Mouse (Mus musculus) heart, embryonic 16.5 days (tissue): ENCODE data around the gene Nacc2. TPM values are rescaled to one million over a fixed set of nuclear protein-coding genes. Genes with fewer than 3 reads are reported as not detected.

Experiments used
- ATAC-seq: fragments of 200-750 bp; cut with Nextera tagmentation; replicated peaks from 2 replicates; pipeline ENCODE4 v1.8.0; 2017; ENCODE audit warnings: moderate number of reproducible peaks; ENCODE audit not compliant: insufficient read depth, low FRiP score; ENCODE audit errors: extremely low read depth
- H3K27ac ChIP-seq: fragments of 300-500 bp; sonication (generic); 2 replicates; pipeline ENCODE4 v1.5.1; 2014; ENCODE audit warnings: mild to moderate bottlenecking, low read length, control low read depth, moderate library complexity
- H3K27me3 ChIP-seq: fragments of 300-500 bp; sonication (generic); 2 replicates; pipeline ENCODE4 v1.6.1; 2014; ENCODE audit warnings: low read length, mixed read lengths; ENCODE audit not compliant: control insufficient read depth, insufficient read depth
- H3K36me3 ChIP-seq: fragments of 300-500 bp; sonication (generic); 2 replicates; pipeline ENCODE4 v1.6.1; 2014; ENCODE audit not compliant: control insufficient read depth, insufficient read depth
- H3K4me1 ChIP-seq: fragments of 300-500 bp; sonication (generic); 2 replicates; pipeline ENCODE4 v1.6.1; 2014; ENCODE audit warnings: low read length, mixed read lengths; ENCODE audit not compliant: control insufficient read depth, insufficient read depth
- H3K4me2 ChIP-seq: fragments of 300-500 bp; sonication (generic); 2 replicates; pipeline ENCODE4 v1.6.1; 2014; ENCODE audit warnings: low read depth, mild to moderate bottlenecking, control low read depth, low read length
- H3K4me3 ChIP-seq: fragments of 300-500 bp; sonication (generic); 2 replicates; pipeline ENCODE4 v1.5.1; 2014; ENCODE audit warnings: mild to moderate bottlenecking, control low read depth, low read length
- H3K9ac ChIP-seq: fragments of 300-500 bp; sonication (generic); 2 replicates; pipeline ENCODE4 v1.6.1; 2014; ENCODE audit warnings: low read length, control low read depth
- H3K9me3 ChIP-seq: fragments of 300-500 bp; sonication (generic); replicated peaks from 2 replicates; pipeline ENCODE4 v1.6.1; 2016; ENCODE audit warnings: low read length; ENCODE audit not compliant: control insufficient read depth
- WGBS: fragments of 180-500 bp; shearing (Covaris S2); extraction: QIAGEN DNeasy Blood & Tissue Kit; methylation state at CpG from one replicate; pipeline ENCODE4 v1.1.7; 2014; 5-methylcytosine and 5-hydroxymethylcytosine counted together
- polyA plus RNA-seq: library from polyadenylated mRNA; unstranded; fragments of >200 nt; fragmentation: Nextera tagmentation; extraction: Ambion mirVana; gene quantifications from 2 replicates; pipeline ENCODE4 v1.2.1, GENCODE M21; 2015

Nacc2 gene
- polyA plus RNA-seq: 6.9 and 8.0 TPM in 2 replicates

DNA sequence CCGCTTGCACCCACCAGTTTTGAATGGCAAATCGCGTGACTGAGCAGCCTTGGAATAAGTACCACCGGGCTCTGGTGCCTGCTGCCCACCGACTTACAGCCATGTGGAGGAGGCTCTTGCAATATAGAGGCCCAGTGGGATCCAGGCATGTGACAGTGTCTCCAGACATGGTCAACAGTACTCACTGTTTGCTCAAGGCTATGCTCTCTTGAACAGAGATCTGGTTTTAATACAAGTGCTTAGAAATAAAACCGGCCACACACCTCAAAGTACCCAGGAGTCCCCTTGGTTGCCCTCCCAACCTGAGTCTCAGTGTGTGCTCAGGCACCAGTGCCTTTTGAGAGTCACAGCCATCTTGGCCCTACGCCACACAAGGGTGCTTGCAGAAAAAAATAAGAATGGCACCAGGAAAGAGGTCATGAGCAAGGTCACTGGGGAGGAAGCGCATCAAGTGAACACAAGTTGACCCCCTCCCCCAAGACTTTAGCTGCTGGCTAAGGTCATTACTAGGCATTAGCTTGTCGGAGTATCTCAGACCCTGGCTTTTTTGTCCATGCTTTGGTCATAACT is at the start of gene Nacc2:
Gene Nacc2, minus strand, starts transcription at position 142 of the 570 bp plus-strand sequence.
- no peaks in the 10 kb centered on the region for H3K9me3 ChIP-seq
- peak within 1 kb of the TSS; percentile 77 for H3K4me3 ChIP-seq
- H3K27me3 ChIP-seq: no peaks in the 10 kb centered on the region
- peak within 1 kb of the TSS; percentile 83 for H3K9ac ChIP-seq
- WGBS: 32% methylated on average over 9 of the region's 9 CpGs
- H3K27ac ChIP-seq: peak within 1 kb of the TSS; percentile 60
- no peak for ATAC-seq
- H3K4me2 ChIP-seq: peak within 1 kb of the TSS; percentile 97
- H3K36me3 ChIP-seq: no peaks in the 10 kb centered on the region
- H3K4me1 ChIP-seq: peaks cover 31% of the 10 kb centered on the region

DNA sequence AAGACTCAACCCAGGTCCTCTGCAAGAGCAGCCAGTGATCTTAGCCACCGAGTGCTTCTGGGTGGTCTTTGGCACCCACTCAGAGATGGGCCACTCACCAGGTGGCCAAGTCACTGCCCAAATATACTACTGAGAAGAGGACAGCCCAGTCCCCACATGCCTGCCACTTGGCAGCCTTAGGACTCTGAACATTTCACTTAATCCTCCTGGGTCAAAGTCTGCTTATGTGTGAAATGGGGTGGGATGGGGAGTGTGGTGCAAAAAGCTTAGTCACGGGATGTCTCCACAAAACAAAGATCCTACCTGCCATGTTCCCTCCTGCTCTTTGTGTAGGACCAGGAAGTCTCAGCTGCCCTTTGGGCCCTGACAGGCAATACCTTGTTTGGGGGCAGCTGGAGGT is 49.1 kb upstream of the Nacc2 start:
- Histone ChIP-seq H3K4me2 (no peak overlapping the region), H3K4me3 (no peak overlapping the region), H3K36me3 (no peaks in the 10 kb centered on the region), H3K9ac (no peak overlapping the region), H3K27me3 (0 out of 2 replicates have a peak, but pooled peaks cover 2% of the 10 kb centered on the region), H3K9me3 (no peaks in the 10 kb centered on the region), H3K27ac (no peak overlapping the region), H3K4me1 (peaks cover 7% of the 10 kb centered on the region)
- ATAC-seq: no peak
- 79% methylated on average over 2 of the region's 2 CpGs for WGBS

DNA sequence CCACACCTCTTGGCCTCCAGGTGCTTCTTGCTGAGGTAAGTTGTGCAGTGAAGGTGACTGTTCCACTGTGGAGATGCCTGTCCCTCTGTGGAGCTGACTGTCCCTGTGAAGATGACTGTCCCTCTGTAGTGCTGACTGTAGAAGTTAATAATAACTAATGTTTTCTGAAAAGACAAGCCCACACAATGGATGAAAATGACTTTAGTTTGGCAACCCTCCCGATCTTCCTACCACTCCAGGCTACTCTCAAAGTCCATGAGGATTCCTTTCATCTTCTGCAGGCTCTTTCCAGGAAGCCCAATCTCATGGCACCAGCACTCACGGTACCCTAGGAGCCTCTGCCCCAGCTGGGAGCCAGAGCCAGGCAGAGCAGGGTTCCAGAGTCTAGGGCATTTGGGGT is 47.4 kb upstream of the Nacc2 start:
- Histone ChIP-seq H3K9me3 (no peaks in the 10 kb centered on the region), H3K27me3 (no peaks in the 10 kb centered on the region), H3K36me3 (no peaks in the 10 kb centered on the region), H3K4me2 (no peak overlapping the region), H3K9ac (no peak overlapping the region), H3K27ac (no peak overlapping the region), H3K4me3 (no peak overlapping the region), H3K4me1 (peaks cover 7% of the 10 kb centered on the region)
- WGBS: 56% methylated on average over 2 of the region's 2 CpGs
- no peak for ATAC-seq

DNA sequence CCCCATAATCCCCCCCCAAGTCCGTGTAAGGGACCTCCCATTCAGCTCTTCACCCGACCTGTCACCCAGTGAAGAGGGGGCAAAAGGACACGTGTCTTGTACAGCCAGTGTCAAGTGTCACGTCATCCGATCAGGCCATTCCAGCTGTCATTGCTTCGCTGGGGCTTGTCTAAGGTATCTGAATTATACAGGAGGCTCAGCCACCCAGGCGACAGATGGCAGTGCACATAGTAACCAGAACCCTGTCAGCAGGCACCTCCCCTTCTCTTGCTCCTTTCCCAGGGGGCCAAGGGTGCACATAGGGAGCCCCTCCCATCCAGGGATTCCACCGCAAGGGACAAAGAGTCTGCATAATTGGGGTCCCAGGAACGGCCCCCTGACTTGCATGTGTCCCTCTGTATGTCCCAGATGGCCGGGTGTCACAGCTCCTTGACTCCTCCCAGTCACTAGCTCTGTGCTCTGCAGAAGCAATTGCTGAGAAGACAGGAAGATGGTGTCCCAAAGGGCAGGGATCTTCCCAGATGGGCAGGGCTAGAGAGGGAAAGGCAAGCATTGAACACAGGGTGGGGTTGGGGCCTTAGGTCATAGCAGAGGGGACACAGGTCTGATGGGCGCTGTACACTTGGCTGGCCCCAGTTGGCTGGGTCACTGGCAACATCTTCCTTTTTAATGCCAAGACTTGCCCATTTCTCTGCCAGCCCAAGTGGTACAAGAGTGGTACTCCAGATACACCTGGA is 46.0 kb upstream of the Nacc2 start:
- Histone ChIP-seq H3K36me3 (no peaks in the 10 kb centered on the region), H3K27ac (no peak overlapping the region), H3K4me1 (peaks cover 7% of the 10 kb centered on the region), H3K9me3 (no peaks in the 10 kb centered on the region), H3K4me3 (no peak overlapping the region), H3K4me2 (no peak overlapping the region; the same call in 1 of the 2 replicates), H3K9ac (no peak overlapping the region), H3K27me3 (no peaks in the 10 kb centered on the region)
- WGBS: 22% methylated on average over 11 of the region's 11 CpGs
- ATAC-seq: no peak

DNA sequence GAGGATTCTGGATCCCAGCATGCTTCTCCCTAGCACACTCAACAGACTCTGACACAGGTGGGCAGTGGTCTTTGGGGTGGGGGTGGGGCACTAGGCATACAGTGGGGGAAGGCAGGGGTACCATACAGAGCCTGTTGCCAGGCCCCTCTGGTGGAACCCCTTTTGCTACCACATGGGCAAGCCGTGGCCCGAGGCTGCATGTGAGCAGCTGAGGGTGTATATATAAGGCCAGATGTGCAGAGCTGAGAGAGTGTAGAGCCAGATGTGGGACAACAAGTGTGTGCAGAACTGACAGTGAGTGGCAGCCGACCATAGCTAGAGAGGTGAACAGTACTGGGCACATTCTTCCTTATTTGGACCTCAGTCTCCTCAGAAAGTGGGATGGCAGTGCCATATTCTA is 43.9 kb upstream of the Nacc2 start:
- WGBS: 86% methylated on average over 3 of the region's 3 CpGs
- Histone ChIP-seq H3K9ac (no peak overlapping the region), H3K4me2 (no peak overlapping the region), H3K36me3 (no peaks in the 10 kb centered on the region), H3K4me3 (no peak overlapping the region), H3K27me3 (no peaks in the 10 kb centered on the region), H3K4me1 (peaks cover 7% of the 10 kb centered on the region), H3K27ac (no peak overlapping the region), H3K9me3 (no peaks in the 10 kb centered on the region)
- ATAC-seq: no peak

DNA sequence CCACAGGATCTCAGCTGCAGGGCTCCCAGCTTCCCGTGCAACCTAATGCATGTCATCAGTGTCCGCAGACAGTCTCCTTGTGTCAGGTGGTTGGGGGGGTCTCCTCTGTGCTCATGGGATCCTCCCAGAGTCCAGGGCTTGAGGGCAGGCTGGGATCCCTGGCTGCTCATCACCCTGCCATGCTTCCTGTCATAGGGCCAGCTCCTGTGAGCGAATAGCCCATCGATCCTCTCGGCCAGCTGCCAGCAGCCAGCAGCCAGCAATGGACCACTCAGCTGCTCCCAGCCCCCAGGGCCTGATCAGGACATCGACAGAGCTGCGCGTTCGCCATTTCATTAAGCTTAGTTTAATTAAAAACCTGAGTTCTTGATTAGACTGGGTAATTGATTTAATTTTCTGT is 35.0 kb upstream of the Nacc2 start:
- Histone ChIP-seq H3K9ac (no peak overlapping the region), H3K4me2 (no peak overlapping the region), H3K27ac (no peak overlapping the region), H3K36me3 (no peaks in the 10 kb centered on the region), H3K4me1 (no peaks in the 10 kb centered on the region; the same call in 1 of the 2 replicates), H3K4me3 (no peak overlapping the region), H3K27me3 (no peaks in the 10 kb centered on the region), H3K9me3 (no peaks in the 10 kb centered on the region)
- no peak for ATAC-seq
- 80% methylated on average over 9 of the region's 9 CpGs for WGBS

DNA sequence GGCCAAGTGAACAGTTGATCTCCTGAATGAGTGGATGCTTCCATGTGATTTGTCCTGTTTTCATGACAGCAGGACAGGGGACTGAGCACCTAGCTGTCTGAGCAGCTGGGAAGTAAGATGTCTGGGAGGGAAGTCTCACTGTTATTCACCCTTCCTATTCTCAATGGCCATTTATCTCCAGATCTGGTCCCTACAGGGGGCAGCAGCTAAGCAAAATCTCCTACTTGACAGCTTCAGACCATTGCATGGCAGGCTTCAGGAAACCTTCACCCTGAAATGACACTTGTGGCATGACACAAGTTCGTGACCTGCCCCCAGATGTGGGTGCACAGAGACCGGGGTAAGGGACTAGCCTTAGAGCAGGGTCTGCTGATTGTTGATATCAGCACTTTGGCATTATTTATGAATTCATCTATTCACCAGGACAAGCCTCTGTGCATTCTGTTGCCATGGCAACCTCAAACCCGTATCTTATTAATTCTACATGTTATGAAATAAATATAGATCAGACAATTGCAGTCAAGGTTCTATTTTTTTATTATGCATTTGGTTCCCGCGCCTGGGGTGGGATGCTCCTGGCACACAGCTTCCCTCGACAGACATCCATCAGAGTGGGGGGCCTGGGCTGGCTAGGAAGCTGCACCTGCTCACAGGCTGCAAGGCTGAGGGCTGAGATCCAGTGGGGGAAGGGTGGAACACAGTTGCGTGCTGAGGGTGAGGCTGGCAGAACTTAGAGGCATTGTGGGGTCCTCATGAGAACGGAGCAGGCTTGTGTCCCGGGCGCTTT is 33.4 kb upstream of the Nacc2 start:
- ATAC-seq: no peak
- Histone ChIP-seq H3K4me3 (no peak overlapping the region), H3K27me3 (no peaks in the 10 kb centered on the region), H3K9me3 (no peaks in the 10 kb centered on the region), H3K36me3 (no peaks in the 10 kb centered on the region), H3K27ac (no peak overlapping the region), H3K4me2 (no peak overlapping the region), H3K4me1 (no peaks in the 10 kb centered on the region; the same call in 1 of the 2 replicates), H3K9ac (no peak overlapping the region)
- 66% methylated on average over 10 of the region's 10 CpGs for WGBS

DNA sequence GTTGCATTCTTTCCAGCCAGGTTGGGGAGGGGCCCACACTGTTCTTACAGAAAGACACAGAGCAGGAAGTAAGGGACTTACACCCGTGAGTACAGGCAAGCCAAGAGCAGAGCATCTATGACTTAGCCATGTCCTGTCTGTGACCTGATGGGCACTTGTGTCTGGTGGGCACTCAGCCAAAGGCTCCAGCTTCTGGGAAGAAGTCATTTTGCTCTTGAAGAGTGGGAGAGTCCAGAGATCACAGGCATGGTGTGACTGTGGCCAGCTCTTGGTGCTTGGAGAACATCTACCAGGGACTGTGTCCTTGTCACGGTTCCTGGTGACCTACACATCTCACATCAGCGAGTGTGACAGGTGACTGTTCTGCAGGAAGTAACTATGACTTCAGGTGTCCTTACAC is 32.7 kb upstream of the Nacc2 start:
- no peak for ATAC-seq
- Histone ChIP-seq H3K36me3 (no peaks in the 10 kb centered on the region), H3K4me2 (no peak overlapping the region), H3K27ac (no peak overlapping the region), H3K9me3 (no peaks in the 10 kb centered on the region), H3K9ac (no peak overlapping the region), H3K4me3 (no peak overlapping the region), H3K4me1 (no peaks in the 10 kb centered on the region; the same call in 1 of the 2 replicates), H3K27me3 (no peaks in the 10 kb centered on the region)
- WGBS: 42% methylated on average over 3 of the region's 3 CpGs

DNA sequence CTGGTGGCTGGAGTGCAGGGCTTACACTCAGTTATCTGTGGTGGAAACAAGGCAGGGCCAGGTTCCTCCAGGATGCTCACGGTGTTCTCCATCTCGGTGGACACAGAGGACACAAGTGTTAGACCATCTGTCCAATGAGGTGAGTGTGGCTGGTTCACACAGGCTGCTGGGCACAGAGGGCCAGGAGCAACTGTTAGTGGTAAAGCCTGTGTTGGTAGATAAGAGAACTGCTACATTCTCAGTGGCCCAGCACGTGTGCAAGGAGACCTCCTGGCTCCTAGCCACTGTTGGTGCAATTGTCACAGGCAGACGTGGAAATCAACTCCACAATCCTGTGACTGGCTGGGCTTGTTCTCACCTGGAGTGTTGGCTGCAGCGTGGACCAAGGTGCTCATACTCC is 31.6 kb upstream of the Nacc2 start:
- ATAC-seq: no peak
- Histone ChIP-seq H3K36me3 (no peaks in the 10 kb centered on the region), H3K4me2 (no peak overlapping the region), H3K9ac (no peak overlapping the region), H3K4me1 (no peaks in the 10 kb centered on the region; the same call in 1 of the 2 replicates), H3K4me3 (no peak overlapping the region), H3K27ac (no peak overlapping the region), H3K27me3 (no peaks in the 10 kb centered on the region), H3K9me3 (no peaks in the 10 kb centered on the region)
- WGBS: 48% methylated on average over 5 of the region's 5 CpGs
